Mouse (Mus musculus) intestine, embryonic 14.5 days (tissue): ENCODE results near the gene Mageb18. TPM values are rescaled to one million over a fixed set of nuclear protein-coding genes. Genes with fewer than 3 reads are reported as not detected.
"Not testable (repeated sequence)": the region's sequence is repeated elsewhere in the genome, so short reads cannot be mapped to it uniquely, and the experiment has no call there.

ENCODE experiments used
- ATAC-seq: fragments of 200-750 bp; cut with Nextera tagmentation; replicated peaks from 2 replicates; pipeline ENCODE4 v1.8.0; 2017; ENCODE audit warnings: low read depth, moderate number of reproducible peaks, moderate TSS enrichment, moderate library complexity; ENCODE audit not compliant: low FRiP score, low TSS enrichment
- DNase-seq: peaks from one replicate; pipeline ENCODE4 v3.0.0-alpha.2; 2018; ENCODE audit warnings: low spot score
- H3K27ac ChIP-seq: fragments of 300-500 bp; sonication (generic); 2 replicates; pipeline ENCODE4 v1.5.1; 2014; ENCODE audit warnings: low read depth, mild to moderate bottlenecking, control low read depth
- H3K27me3 ChIP-seq: fragments of 300-500 bp; sonication (generic); replicated peaks from 2 replicates; pipeline ENCODE4 v1.6.1; 2014; ENCODE audit warnings: low read length, control low read depth; ENCODE audit not compliant: control insufficient read depth, insufficient read depth
- H3K36me3 ChIP-seq: fragments of 300-500 bp; sonication (generic); 2 replicates; pipeline ENCODE4 v1.6.1; 2014; ENCODE audit warnings: low read length, control low read depth; ENCODE audit not compliant: control insufficient read depth, insufficient read depth
- H3K4me1 ChIP-seq: fragments of 300-500 bp; sonication (generic); replicated peaks from 2 replicates; pipeline ENCODE4 v1.6.1; 2014; ENCODE audit warnings: low read length, control low read depth, mixed read lengths; ENCODE audit not compliant: control insufficient read depth, insufficient read depth
- H3K4me2 ChIP-seq: fragments of 300-500 bp; sonication (generic); 2 replicates; pipeline ENCODE4 v1.6.1; 2014; ENCODE audit warnings: low read length
- H3K4me3 ChIP-seq: fragments of 300-500 bp; sonication (generic); 2 replicates; pipeline ENCODE4 v1.5.1; 2014; ENCODE audit warnings: low read depth, low read length, control low read depth, mixed read lengths
- H3K9ac ChIP-seq: fragments of 300-500 bp; sonication (generic); 2 replicates; pipeline ENCODE4 v1.6.1; 2014; ENCODE audit warnings: mild to moderate bottlenecking, low read length
- H3K9me3 ChIP-seq: fragments of 300-500 bp; sonication (generic); 2 replicates; pipeline ENCODE4 v1.6.1; 2016; ENCODE audit warnings: low read length, control low read depth; ENCODE audit not compliant: control insufficient read depth
- WGBS: fragments of 180-500 bp; shearing (Covaris S2); extraction: QIAGEN DNeasy Blood & Tissue Kit; methylation state at CpG from one replicate; pipeline ENCODE4 v1.1.7; 2014; 5-methylcytosine and 5-hydroxymethylcytosine counted together
- polyA plus RNA-seq: library from polyadenylated mRNA; unstranded; fragments of >200 nt; fragmentation: Nextera tagmentation; extraction: Ambion mirVana; gene quantifications from 2 replicates; pipeline ENCODE4 v1.2.1, GENCODE M21; 2014

Mageb18 gene
- polyA plus RNA-seq, result not detected in 2 replicates

- H3K4me3 ChIP-seq, result no peak within 1 kb of the TSS
- no peaks in the 10 kb centered on the region for H3K36me3 ChIP-seq
- WGBS, result 88% methylated on average over 1 of the region's 1 CpGs
- no peaks in the 10 kb centered on the region for H3K27me3 ChIP-seq
- H3K4me1 ChIP-seq, result no peaks in the 10 kb centered on the region
- DNase-seq, result no peak
- H3K9me3 ChIP-seq, result no peaks in the 10 kb centered on the region
- no peak within 1 kb of the TSS for H3K4me2 ChIP-seq
- H3K27ac ChIP-seq, result no peak within 1 kb of the TSS
- no peak within 1 kb of the TSS for H3K9ac ChIP-seq
- no peak for ATAC-seq
Measured at GRCm38 (mm10) chrX:92599472-92599871, at the start of gene Mageb18. Gene Mageb18, minus strand, starts transcription at chrX:92599572.

GRCm38 (mm10) chrX:92612788-92613187 is 13.4 kb upstream of the Mageb18 start:
- H3K9me3 ChIP-seq, result no peaks in the 10 kb centered on the region
- H3K36me3 ChIP-seq, result no peaks in the 10 kb centered on the region
- H3K4me1 ChIP-seq, result no peaks in the 10 kb centered on the region
- no peak for ATAC-seq
- WGBS, result 79% methylated on average over 3 of the region's 3 CpGs
- H3K27me3 ChIP-seq, result no peaks in the 10 kb centered on the region
- H3K27ac ChIP-seq, result no peak overlapping the region
- H3K9ac ChIP-seq, result no peak overlapping the region
- DNase-seq, result no peak
- no peak overlapping the region for H3K4me2 ChIP-seq
- no peak overlapping the region for H3K4me3 ChIP-seq

DNA sequence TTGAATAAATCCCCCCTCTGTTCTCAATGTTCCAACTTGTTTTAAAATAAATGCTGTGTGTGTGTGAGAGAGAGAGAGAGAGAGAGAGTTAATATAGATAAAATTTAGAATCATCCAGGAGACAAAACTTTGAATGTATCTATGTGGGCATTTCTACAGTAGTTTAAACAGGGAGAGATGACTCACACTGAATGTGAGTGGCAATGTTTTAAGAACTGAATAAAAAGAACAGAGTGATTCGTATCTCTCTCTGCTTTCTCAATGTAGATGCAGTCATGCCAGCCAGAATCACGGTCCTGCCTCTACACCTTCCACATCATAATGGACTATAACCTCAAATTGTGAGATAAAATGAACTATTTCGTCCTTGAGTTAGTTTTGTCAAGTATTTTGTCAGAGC is 11.1 kb upstream of the Mageb18 start:
- DNase-seq (no peak), ATAC-seq (no peak)
- WGBS, result 73% methylated on average over 3 of the region's 3 CpGs
- Histone ChIP-seq H3K4me3 (no peak overlapping the region), H3K36me3 (no peaks in the 10 kb centered on the region), H3K27ac (no peak overlapping the region), H3K27me3 (no peaks in the 10 kb centered on the region), H3K9ac (no peak overlapping the region), H3K9me3 (no peaks in the 10 kb centered on the region), H3K4me1 (no peaks in the 10 kb centered on the region), H3K4me2 (no peak overlapping the region)

DNA sequence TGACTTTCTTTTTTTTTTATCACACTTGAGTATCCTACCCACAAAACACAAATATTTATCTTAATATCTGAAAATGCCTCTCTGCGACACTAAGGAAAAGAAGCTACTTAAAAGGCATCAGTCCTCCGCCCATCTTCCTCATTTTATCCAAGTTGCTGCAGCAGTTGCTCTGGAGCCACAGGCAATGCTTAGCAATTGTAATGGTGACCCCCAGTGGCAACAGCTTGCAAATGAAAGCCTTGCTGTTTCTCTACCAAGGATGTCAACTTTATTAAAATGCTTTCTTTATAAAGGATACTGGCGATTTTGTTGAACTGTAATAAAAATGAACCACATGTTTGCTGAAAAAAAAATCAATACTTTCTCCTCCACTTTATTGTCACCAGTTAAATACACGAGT is 2.0 kb downstream of the Mageb18 start:
- no peak overlapping the region for H3K4me3 ChIP-seq
- no peak overlapping the region for H3K4me2 ChIP-seq
- 48% methylated on average over 4 of the region's 4 CpGs for WGBS
- H3K36me3 ChIP-seq, result no peaks in the 10 kb centered on the region
- no peak for DNase-seq
- ATAC-seq, result no peak
- H3K27me3 ChIP-seq, result no peaks in the 10 kb centered on the region
- no peaks in the 10 kb centered on the region for H3K9me3 ChIP-seq
- no peak overlapping the region for H3K27ac ChIP-seq
- H3K9ac ChIP-seq, result no peak overlapping the region
- no peaks in the 10 kb centered on the region for H3K4me1 ChIP-seq

- H3K4me2 ChIP-seq, result no peak overlapping the region
- no peak for DNase-seq
- no peak overlapping the region for H3K4me3 ChIP-seq
- H3K9ac ChIP-seq, result no peak overlapping the region
- ATAC-seq, result no peak
- 67% methylated on average over 1 of the region's 1 CpGs for WGBS
- H3K9me3 ChIP-seq, result no peaks in the 10 kb centered on the region
- H3K27me3 ChIP-seq, result no peaks in the 10 kb centered on the region
- H3K27ac ChIP-seq, result no peak overlapping the region
- H3K36me3 ChIP-seq, result no peaks in the 10 kb centered on the region
- no peaks in the 10 kb centered on the region for H3K4me1 ChIP-seq
Measured at GRCm38 (mm10) chrX:92527826-92528225, 71.5 kb downstream of the Mageb18 start.

DNA sequence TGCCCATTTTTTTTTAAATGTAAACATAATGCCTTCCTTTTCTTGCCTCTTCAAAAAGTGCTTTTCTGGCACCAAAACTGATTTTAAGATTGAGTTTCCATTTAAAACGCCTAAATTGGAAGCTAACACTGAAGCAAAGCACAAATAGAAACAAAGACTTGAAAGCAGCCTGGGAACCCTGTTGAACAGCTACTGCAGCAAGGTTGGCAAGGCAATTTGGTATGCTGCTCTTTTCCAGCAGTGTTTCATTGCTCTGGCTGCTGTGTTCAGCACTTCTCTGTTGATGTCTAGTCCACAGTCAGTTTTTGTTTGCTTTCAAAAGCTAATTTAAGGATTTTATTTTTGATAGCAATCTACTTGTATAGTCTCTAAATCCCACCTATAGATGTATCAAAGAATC is 101.1 kb downstream of the Mageb18 start:
- Histone ChIP-seq H3K27ac (no peak overlapping the region), H3K9me3 (no peaks in the 10 kb centered on the region), H3K27me3 (no peaks in the 10 kb centered on the region), H3K4me2 (no peak overlapping the region), H3K36me3 (no peaks in the 10 kb centered on the region), H3K9ac (no peak overlapping the region), H3K4me1 (no peaks in the 10 kb centered on the region), H3K4me3 (no peak overlapping the region)
- WGBS, result 52% methylated on average over 1 of the region's 1 CpGs
- DNase-seq (no peak), ATAC-seq (no peak)

DNA sequence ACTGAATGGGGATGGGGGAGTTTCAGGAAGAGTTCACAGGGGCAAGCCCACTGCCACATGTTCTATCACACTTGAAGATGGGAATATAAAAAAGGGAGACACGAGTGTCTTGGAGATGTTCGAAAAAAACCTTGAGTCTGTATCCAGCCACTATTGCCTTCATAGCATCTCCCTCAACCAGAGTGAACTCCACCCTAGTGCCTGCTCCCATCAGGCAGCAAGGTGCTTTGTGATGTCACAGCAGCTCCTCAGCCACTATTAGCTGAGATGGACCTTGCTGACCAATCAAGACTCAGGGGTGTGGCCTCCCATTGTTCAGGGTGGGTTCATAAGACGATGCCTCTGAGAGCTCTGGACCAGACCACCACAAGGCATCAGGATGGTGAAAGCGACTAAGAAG is 109.7 kb downstream of the Mageb18 start, which contains the start of gene Gm5941:
Gm5941 (plus strand) TSS at position 301 of the 400 bp plus-strand sequence.
- not testable (repeated sequence) for DNase-seq, H3K4me2 ChIP-seq, H3K9me3 ChIP-seq, H3K36me3 ChIP-seq, H3K4me3 ChIP-seq, ATAC-seq, H3K27ac ChIP-seq, H3K4me1 ChIP-seq, H3K9ac ChIP-seq, H3K27me3 ChIP-seq
- WGBS, result 87% methylated on average over 4 of the region's 4 CpGs

DNA sequence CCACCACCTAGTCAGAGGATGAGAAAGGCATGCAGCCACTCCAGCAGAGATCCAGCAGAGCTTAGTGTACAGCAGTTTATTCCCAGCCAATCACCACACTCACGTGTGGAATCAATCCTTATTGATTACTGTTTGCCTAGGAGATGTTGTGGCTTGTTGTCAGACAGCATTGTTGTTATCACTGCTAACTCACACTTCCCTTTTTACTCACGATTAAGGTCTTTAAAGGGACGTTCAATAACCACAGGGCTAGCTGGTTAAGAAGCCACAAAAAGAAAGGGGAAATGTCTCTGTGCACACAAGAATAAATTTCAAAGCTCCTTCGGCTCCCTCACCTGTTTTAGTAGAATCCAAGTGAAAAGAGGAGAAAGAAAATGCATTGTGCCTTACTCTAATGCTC is 134.6 kb downstream of the Mageb18 start:
- no peak overlapping the region for H3K4me2 ChIP-seq
- H3K4me3 ChIP-seq, result no peak overlapping the region
- 53% methylated on average over 4 of the region's 4 CpGs for WGBS
- ATAC-seq, result no peak
- H3K4me1 ChIP-seq, result no peaks in the 10 kb centered on the region
- no peak overlapping the region for H3K27ac ChIP-seq
- DNase-seq, result no peak
- H3K9me3 ChIP-seq, result no peaks in the 10 kb centered on the region
- H3K27me3 ChIP-seq, result no peaks in the 10 kb centered on the region
- H3K9ac ChIP-seq, result no peak overlapping the region
- no peaks in the 10 kb centered on the region for H3K36me3 ChIP-seq

DNA sequence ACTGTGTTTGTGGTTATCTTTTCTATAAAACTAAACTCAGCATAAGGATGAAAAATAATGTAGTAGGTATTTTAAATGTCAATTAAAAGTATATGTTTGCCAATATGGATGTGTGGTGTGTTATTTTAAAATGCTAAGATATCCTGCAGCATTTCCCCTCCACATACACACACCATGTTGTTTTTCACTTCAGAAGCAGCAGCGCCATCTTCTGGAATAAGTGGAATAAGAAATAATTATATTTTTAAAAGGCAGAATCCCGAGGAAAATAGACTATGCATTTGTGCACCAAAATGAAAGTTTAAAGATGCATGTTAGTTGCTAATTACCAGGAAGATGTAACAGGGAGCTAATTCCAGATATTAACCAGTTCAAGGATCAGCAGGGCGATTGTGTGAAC is 138.9 kb downstream of the Mageb18 start:
- Histone ChIP-seq H3K9me3 (no peaks in the 10 kb centered on the region), H3K27me3 (no peaks in the 10 kb centered on the region), H3K4me2 (no peak overlapping the region), H3K4me3 (no peak overlapping the region), H3K9ac (no peak overlapping the region), H3K36me3 (no peaks in the 10 kb centered on the region), H3K4me1 (no peaks in the 10 kb centered on the region), H3K27ac (no peak overlapping the region)
- 26% methylated on average over 3 of the region's 3 CpGs for WGBS
- DNase-seq, result no peak
- no peak for ATAC-seq
